10 mouse cellular contexts compared by ENCODE assay signal in genomic region chr12:69087928-69088609, GRCm38 (mm10).
DNase-seq lines count a peak whose midpoint lies in the region; ATAC-seq and TF ChIP-seq lines count a peak whose summit lies in the region.
"Had no signal": no experiment of that assay in that cellular context is flagged by ENCODE, and none has a peak within 500 bp of the region (broad histone marks: within the 10 kb centered on the region; RNA-seq: fewer than 3 reads in every experiment).

No protein-coding gene starts in this region.

- H3K27me3 ChIP-seq in kidney, postnatal 0 days (ENCODE audit: insufficient read depth, low read length): no peaks in the 10 kb centered on the region
- 0 out of 2 replicates have a peak, but pooled peaks cover 3% of the 10 kb centered on the region for H3K27me3 ChIP-seq in kidney, embryonic 14.5 days (ENCODE audit: control insufficient read depth, insufficient read depth, low read length)
- no peaks in the 10 kb centered on the region for H3K27me3 ChIP-seq in lung, embryonic 14.5 days (ENCODE audit: insufficient read depth, low read length)

- TF ChIP-seq CTCF in kidney, postnatal 0 days (IDR thresholded peaks at IDR 0.05; ENCODE audit: low read depth): peak; percentile 93
- peak; percentile 87 for TF ChIP-seq CTCF in lung, embryonic 14.5 days (IDR thresholded peaks at IDR 0.05; ENCODE audit: low read depth)

- WGBS in kidney, postnatal 0 days: 60% methylated on average over 9 of the region's 9 CpGs
- 63% methylated on average over 9 of the region's 9 CpGs for WGBS in kidney, embryonic 14.5 days
- WGBS in lung, embryonic 14.5 days: 65% methylated on average over 9 of the region's 9 CpGs

- DNase-seq in kidney, postnatal 0 days (ENCODE audit: low spot score): peak; percentile 79
- peak; percentile 48 for DNase-seq in ES-E14 (ENCODE audit: low read depth, low spot score)
- DNase-seq in heart, postnatal 14 days: peak; percentile 4 to 48
- peak; percentile 90 for DNase-seq in lung, embryonic 14.5 days
- no peak for DNase-seq in adrenal gland, postnatal 25 days
- DNase-seq in thymus, postnatal 36 days: no peak

- no peaks in the 10 kb centered on the region for H3K4me1 ChIP-seq in kidney, postnatal 0 days (replicated peaks; ENCODE audit: insufficient read depth, low read length)
- H3K4me1 ChIP-seq in kidney, embryonic 14.5 days (ENCODE audit: control insufficient read depth, insufficient read depth, low read length): peaks cover 11% of the 10 kb centered on the region; the same call in 1 of the 2 replicates
- peaks cover 0 to 9% of the 10 kb centered on the region in 2 experiments; a peak in 1 of 4 replicates for H3K4me1 ChIP-seq in ES-E14 (ENCODE audit: control insufficient read depth in 2 of 2, insufficient read depth in 2 of 2, low read length in 2 of 2, poor library complexity in 1 of 2)
- no peaks in the 10 kb centered on the region for H3K4me1 ChIP-seq in lung, embryonic 14.5 days (ENCODE audit: insufficient read depth)

- no peak overlapping the region for H3K27ac ChIP-seq in kidney, postnatal 0 days
- H3K27ac ChIP-seq in kidney, embryonic 14.5 days (ENCODE audit: low read depth, low read length): no peak overlapping the region
- H3K27ac ChIP-seq in ES-E14 (ENCODE audit: insufficient read depth, low read depth, low read length, poor library complexity, severe bottlenecking): no peak overlapping the region
- no peak overlapping the region for H3K27ac ChIP-seq in lung, embryonic 14.5 days (ENCODE audit: low read depth)
- H3K27ac ChIP-seq: embryonic facial prominence, embryonic 15.5 days; macrophage had no signal

- H3K4me3 ChIP-seq in kidney, postnatal 0 days (replicated peaks; ENCODE audit: low read depth, low read length): no peak overlapping the region
- no peak overlapping the region for H3K4me3 ChIP-seq in kidney, embryonic 14.5 days (ENCODE audit: low read length)
- H3K4me3 ChIP-seq in ES-E14 (ENCODE audit: insufficient read depth in 1 of 2, low read depth in 1 of 2, low read length in 2 of 2, poor library complexity in 1 of 2, severe bottlenecking in 1 of 2): no peak overlapping the region
- no peak overlapping the region for H3K4me3 ChIP-seq in lung, embryonic 14.5 days (ENCODE audit: low read depth, low read length)
- H3K4me3 ChIP-seq: embryonic facial prominence, embryonic 15.5 days had no signal

- H3K4me2 ChIP-seq in kidney, postnatal 0 days (ENCODE audit: low read length): no peak overlapping the region
- no peak overlapping the region for H3K4me2 ChIP-seq in kidney, embryonic 14.5 days (replicated peaks; ENCODE audit: low read depth, low read length)
- no peak overlapping the region for H3K4me2 ChIP-seq in lung, embryonic 14.5 days
- H3K4me2 ChIP-seq: embryonic facial prominence, embryonic 15.5 days had no signal

- no peak overlapping the region for H3K9ac ChIP-seq in kidney, postnatal 0 days (ENCODE audit: low read depth, low read length)
- H3K9ac ChIP-seq in kidney, embryonic 14.5 days (ENCODE audit: low read depth, low read length): no peak overlapping the region
- no peak overlapping the region for H3K9ac ChIP-seq in ES-E14 (ENCODE audit: insufficient read depth, low read depth, low read length, poor library complexity, severe bottlenecking)
- no peak overlapping the region for H3K9ac ChIP-seq in lung, embryonic 14.5 days
- H3K9ac ChIP-seq: embryonic facial prominence, embryonic 15.5 days had no signal

- no peak for ATAC-seq in kidney, postnatal 0 days (replicated peaks; ENCODE audit: low FRiP score, low read depth)
- ATAC-seq in kidney, embryonic 14.5 days (ENCODE audit: low FRiP score, low TSS enrichment): no peak
- peak; percentile 60; the same call in 1 of the 2 replicates for ATAC-seq in common myeloid progenitor, adult 5-6 weeks (replicated peaks; ENCODE audit: low read depth, poor library complexity, severe bottlenecking)
- ATAC-seq in lung, embryonic 14.5 days (ENCODE audit: insufficient read depth): peak; percentile 17; the same call in 1 of the 2 replicates

- intact Hi-C loops in heart, postnatal 14 days (cut with DNase I): loop anchor here (5.0 kb wide), 1 partner anchor 136 kb away; no protein-coding TSS in a partner anchor

- no peaks in the 10 kb centered on the region for H3K9me3 ChIP-seq in kidney, postnatal 0 days (replicated peaks; ENCODE audit: low read length)
- no peaks in the 10 kb centered on the region for H3K9me3 ChIP-seq in kidney, embryonic 14.5 days (ENCODE audit: control insufficient read depth, low read length)
- no peaks in the 10 kb centered on the region for H3K9me3 ChIP-seq in ES-E14 (ENCODE audit: control insufficient read depth, insufficient read depth, low read depth, low read length)
- H3K9me3 ChIP-seq in lung, embryonic 14.5 days (ENCODE audit: low read depth, low read length): no peaks in the 10 kb centered on the region
- H3K9me3 ChIP-seq: embryonic facial prominence, embryonic 15.5 days had no signal

- no peaks in the 10 kb centered on the region for H3K36me3 ChIP-seq in kidney, postnatal 0 days (ENCODE audit: insufficient read depth, low read length)
- H3K36me3 ChIP-seq in kidney, embryonic 14.5 days (ENCODE audit: control insufficient read depth, insufficient read depth, low read length): no peaks in the 10 kb centered on the region
- H3K36me3 ChIP-seq in ES-E14 (ENCODE audit: control insufficient read depth, insufficient read depth, low read length, poor library complexity, severe bottlenecking): no peaks in the 10 kb centered on the region
- H3K36me3 ChIP-seq in lung, embryonic 14.5 days (ENCODE audit: insufficient read depth): no peaks in the 10 kb centered on the region
- H3K36me3 ChIP-seq: embryonic facial prominence, embryonic 15.5 days had no signal

- in situ Hi-C loops in ES-E14 (cut with MboI; ENCODE audit: low sequenced_read_pairs in 2 of 2, unreplicated experiment in 2 of 2): no loop called here

TF ChIP-seq in ES-E14, 5 proteins besides CTCF, POLR2A, EP300 and RAD21:
- TF ChIP-seq ZC3H11A (IDR thresholded peaks at IDR 0.05; ENCODE audit: borderline replicate concordance, low read depth, low read length) (peak; percentile 75; the same call in 1 of the 2 replicates), CHD2 (IDR thresholded peaks at IDR 0.05; ENCODE audit: low read depth, low read length) (no peak)

Comparison
In these comparisons a context has a peak if more than half of its experiments do, and no peak if none do; other contexts are left out.
1. ATAC-seq: peak in common myeloid progenitor, adult 5-6 weeks (single experiment) and lung, embryonic 14.5 days (single experiment); none in kidney, postnatal 0 days (single experiment) and kidney, embryonic 14.5 days (single experiment).
2. DNase-seq: peak in kidney, postnatal 0 days (single experiment), ES-E14 (single experiment), heart, postnatal 14 days (2 of 2) and lung, embryonic 14.5 days (single experiment); none in adrenal gland, postnatal 25 days (single experiment) and thymus, postnatal 36 days (0 of 2).